Mouse (Mus musculus) CH12.LX (cell line): ENCODE data around the gene Ggt7. TPM values are rescaled to one million over a fixed set of nuclear protein-coding genes. Genes with fewer than 3 reads are reported as not detected.

Experiments used
- DNase-seq: peaks from one replicate; pipeline ENCODE4 v3.0.0-alpha.2; 2013; ENCODE audit errors: extremely low read depth
- H3K27ac ChIP-seq: 2 replicates; pipeline ENCODE4 v1.5.1; 2012; ENCODE audit warnings: low read depth, mild to moderate bottlenecking, control low read depth, moderate library complexity; ENCODE audit not compliant: insufficient read depth
- H3K27me3 ChIP-seq: replicated peaks from 2 replicates; pipeline ENCODE3; 2012; ENCODE audit warnings: inconsistent platforms
- H3K36me3 ChIP-seq, 2 experiments: replicated peaks in 1 of 2; 2 replicates each; pipeline versions ENCODE3 to v1.6.1; 2012; ENCODE audit warnings: inconsistent platforms in 1 of 2, low read length in 1 of 2, mild to moderate bottlenecking in 1 of 2, mixed read lengths in 1 of 2, moderate library complexity in 1 of 2; ENCODE audit not compliant: control insufficient read depth in 1 of 2, insufficient read depth in 1 of 2
- H3K4me1 ChIP-seq, 2 experiments: 2 replicates each; pipeline ENCODE4 v1.6.1; 2012; ENCODE audit warnings: inconsistent platforms in 1 of 2, moderate library complexity in 1 of 2; ENCODE audit not compliant: insufficient read depth in 2 of 2, control insufficient read depth in 1 of 2
- H3K4me2 ChIP-seq: 2 replicates; pipeline ENCODE4 v1.6.1; 2012; ENCODE audit warnings: low read depth, mild to moderate bottlenecking, control low read depth; ENCODE audit not compliant: poor library complexity, insufficient read depth, severe bottlenecking
- H3K4me3 ChIP-seq, 3 experiments: fragments of 150-350 bp in 1 of 3; sonication (generic) in 1 of 3; replicated peaks in 1 of 3; 2 replicates each; pipeline versions ENCODE3 to v1.5.1; 2011 to 2012; ENCODE audit warnings: low read depth in 2 of 3, low read length in 2 of 3, mild to moderate bottlenecking in 2 of 3, moderate library complexity in 2 of 3, control low read depth in 1 of 3, improper control_type of control experiment in 1 of 3, inconsistent platforms in 1 of 3, mixed read lengths in 1 of 3; ENCODE audit not compliant: poor library complexity in 1 of 3
- H3K79me2 ChIP-seq: replicated peaks from 2 replicates; pipeline ENCODE4 v1.6.1; 2012; ENCODE audit warnings: mild to moderate bottlenecking, moderate library complexity; ENCODE audit not compliant: control insufficient read depth, poor library complexity, insufficient read depth, severe bottlenecking; ENCODE audit errors: extremely low read depth
- H3K9ac ChIP-seq: 2 replicates; pipeline ENCODE4 v1.6.1; 2012; ENCODE audit warnings: low read depth, mild to moderate bottlenecking, control low read depth, moderate library complexity; ENCODE audit not compliant: insufficient read depth
- H3K9me3 ChIP-seq: replicated peaks from 2 replicates; pipeline ENCODE3; 2012; ENCODE audit warnings: low read length, inconsistent platforms, mixed read lengths
- KAT2A ChIP-seq: IDR thresholded peaks from 2 replicates; pipeline ENCODE4 v1.6.1; 2012; ENCODE audit warnings: low read length, improper control_type of control experiment, inconsistent platforms; ENCODE audit not compliant: insufficient replicate concordance
- MAX ChIP-seq: IDR thresholded peaks from 2 replicates; pipeline ENCODE4 v1.6.1; 2011; ENCODE audit warnings: low read length, improper control_type of control experiment
- MXI1 ChIP-seq: IDR thresholded peaks from 2 replicates; pipeline ENCODE4 v1.6.1; 2011; ENCODE audit warnings: mild to moderate bottlenecking, low read depth, low read length, improper control_type of control experiment
- MYC ChIP-seq: IDR thresholded peaks from 2 replicates; pipeline ENCODE4 v1.6.1; 2011; ENCODE audit warnings: low read depth, mild to moderate bottlenecking, improper control_type of control experiment, low read length
- USF1 ChIP-seq: IDR thresholded peaks from 2 replicates; pipeline ENCODE4 v1.6.1; 2014; ENCODE audit warnings: low read depth, mild to moderate bottlenecking, inconsistent platforms, low read length, improper control_type of control experiment
- ZKSCAN1 ChIP-seq: IDR thresholded peaks from 2 replicates; pipeline ENCODE4 v1.6.1; 2012; ENCODE audit warnings: low read depth, inconsistent platforms, low read length, improper control_type of control experiment, borderline replicate concordance
- dilution Hi-C: fragments of 300-500 bp; cut with MboI; formaldehyde crosslinking; loops from 2 replicates; pipeline ENCODE4 v1.14.3; 2020; ENCODE audit warnings: low sequenced_read_pairs; ENCODE audit not compliant: extremely low pct_unique_long_range_greater_than_20kb, extremely low pct_ligation_motif_present
- in situ Hi-C: fragments of 300-500 bp; cut with MboI; formaldehyde crosslinking; loops from 3 replicates; pipeline ENCODE4 v1.14.3; 2019; ENCODE audit warnings: low sequenced_read_pairs, low pct_ligation_motif_present, low pct_unique_long_range_greater_than_20kb, mixed read lengths
- polyA plus RNA-seq: library from polyadenylated mRNA; unstranded; fragments of >175 nt; gene quantifications from 2 replicates; pipeline ENCODE4 v1.2.1, GENCODE M21; 2012; ENCODE audit warnings: low read depth; ENCODE audit not compliant: insufficient read length
- total RNA-seq, 2 experiments: library from RNA; depleted of rRNA; stranded (reverse); fragments of 300-350 nt in 1 of 2; fragments of >200 nt in 1 of 2; gene quantifications; 2 replicates each; pipeline ENCODE4 v1.2.3; 2012 to 2014

Gene Ggt7
- total and polyA plus RNA-seq, 3 experiments, result 1.7 to 16.5 (median 2.9) TPM

GRCm38 (mm10) chr2:155442916-155443315 lies 75.1 kb downstream of the Ggt7 start:
- Histone ChIP-seq H3K9ac (no peak overlapping the region), H3K27ac (no peak overlapping the region), H3K4me1 (peaks cover 0 to 5% of the 10 kb centered on the region in 2 experiments; a peak in 1 of 4 replicates), H3K27me3 (no peaks in the 10 kb centered on the region), H3K36me3 (peaks cover 2 to 16% of the 10 kb centered on the region in 2 experiments), H3K4me2 (no peak overlapping the region; the same call in 1 of the 2 replicates), H3K9me3 (no peaks in the 10 kb centered on the region), H3K4me3 (no peak overlapping the region), H3K79me2 (no peaks in the 10 kb centered on the region)
- no peak for TF ChIP-seq MYC
- no peak for TF ChIP-seq MAX
- no peak for TF ChIP-seq USF1
- TF ChIP-seq MXI1, result no peak
- no peak for TF ChIP-seq KAT2A
- no peak for TF ChIP-seq ZKSCAN1
- in situ Hi-C loops, result no loop called here
- no peak for DNase-seq
- dilution Hi-C loops, result no loop called here

Other genes starting within 250 kb of the Ggt7 start
- 3.2 and 4.2 TPM in 2 replicates for gene Map1lc3a, start 241.9 kb downstream of the Ggt7 start, total RNA-seq (2012; rRNA removed)
- 0.56 and 0.92 TPM in 2 replicates for gene Map1lc3a, start 241.9 kb downstream of the Ggt7 start, total RNA-seq (2014; rRNA removed)
- gene Map1lc3a, start 241.9 kb downstream of the Ggt7 start, polyA plus RNA-seq, result 0.23 and 0.40 TPM in 2 replicates
- 26.5 and 29.0 TPM in 2 replicates for gene Pigu, start 160.8 kb downstream of the Ggt7 start, total RNA-seq (2012; rRNA removed)
- 32.1 and 39.1 TPM in 2 replicates for gene Pigu, start 160.8 kb downstream of the Ggt7 start, total RNA-seq (2014; rRNA removed)
- 52.6 and 57.3 TPM in 2 replicates for gene Pigu, start 160.8 kb downstream of the Ggt7 start, polyA plus RNA-seq
- gene Trp53inp2, start 137.2 kb downstream of the Ggt7 start, total RNA-seq (2012; rRNA removed), result 2.9 and 3.9 TPM in 2 replicates
- gene Trp53inp2, start 137.2 kb downstream of the Ggt7 start, total RNA-seq (2014; rRNA removed), result 1.9 and 2.4 TPM in 2 replicates
- gene Trp53inp2, start 137.2 kb downstream of the Ggt7 start, polyA plus RNA-seq, result 6.4 and 6.9 TPM in 2 replicates
- gene Ncoa6, start 44.3 kb downstream of the Ggt7 start, total RNA-seq (2012; rRNA removed), result 5.9 and 6.2 TPM in 2 replicates
- gene Ncoa6, start 44.3 kb downstream of the Ggt7 start, total RNA-seq (2014; rRNA removed), result 5.2 and 5.4 TPM in 2 replicates
- gene Ncoa6, start 44.3 kb downstream of the Ggt7 start, polyA plus RNA-seq, result 17.0 and 20.6 TPM in 2 replicates
- 5.6 and 10.0 TPM in 2 replicates for gene Acss2, start 289 bp downstream of the Ggt7 start, total RNA-seq (2012; rRNA removed)
- gene Acss2, start 289 bp downstream of the Ggt7 start, total RNA-seq (2014; rRNA removed), result 8.6 and 11.0 TPM in 2 replicates
- gene Acss2, start 289 bp downstream of the Ggt7 start, polyA plus RNA-seq, result 3.0 and 3.4 TPM in 2 replicates
- gene Gss, start 74.6 kb upstream of the Ggt7 start, total RNA-seq (2012; rRNA removed), result 16.8 and 17.3 TPM in 2 replicates
- 20.1 and 21.9 TPM in 2 replicates for gene Gss, start 74.6 kb upstream of the Ggt7 start, total RNA-seq (2014; rRNA removed)
- gene Gss, start 74.6 kb upstream of the Ggt7 start, polyA plus RNA-seq, result 18.0 and 20.6 TPM in 2 replicates
- gene Myh7b, start 93.0 kb upstream of the Ggt7 start, total RNA-seq (2012; rRNA removed), result under 0.01 and 0.51 TPM in 2 replicates
- gene Myh7b, start 93.0 kb upstream of the Ggt7 start, total RNA-seq (2014; rRNA removed), result 0.43 TPM in 1 of 2 replicates, not detected in the other
- not detected in 2 replicates for gene Myh7b, start 93.0 kb upstream of the Ggt7 start, polyA plus RNA-seq
- 49.1 and 52.8 TPM in 2 replicates for gene Trpc4ap, start 174.1 kb upstream of the Ggt7 start, total RNA-seq (2012; rRNA removed)
- gene Trpc4ap, start 174.1 kb upstream of the Ggt7 start, total RNA-seq (2014; rRNA removed), result 53.7 and 55.8 TPM in 2 replicates
- 73.3 and 105 TPM in 2 replicates for gene Trpc4ap, start 174.1 kb upstream of the Ggt7 start, polyA plus RNA-seq
- 69.3 and 71.8 TPM in 2 replicates for gene Edem2, start 211.2 kb upstream of the Ggt7 start, total RNA-seq (2012; rRNA removed)
- 48.7 and 53.1 TPM in 2 replicates for gene Edem2, start 211.2 kb upstream of the Ggt7 start, total RNA-seq (2014; rRNA removed)
- 38.5 and 42.5 TPM in 2 replicates for gene Edem2, start 211.2 kb upstream of the Ggt7 start, polyA plus RNA-seq
- not detected in 2 replicates for gene Gm17581, start 217.6 kb upstream of the Ggt7 start, total RNA-seq (2012; rRNA removed)
- not detected in 2 replicates for gene Gm17581, start 217.6 kb upstream of the Ggt7 start, total RNA-seq (2014; rRNA removed)
- not detected in 2 replicates for gene Gm17581, start 217.6 kb upstream of the Ggt7 start, polyA plus RNA-seq
- gene Procr, start 232.9 kb upstream of the Ggt7 start, total RNA-seq (2012; rRNA removed), result 1.4 and 2.8 TPM in 2 replicates
- not detected in 2 replicates for gene Procr, start 232.9 kb upstream of the Ggt7 start, total RNA-seq (2014; rRNA removed)
- 0.14 and 0.20 TPM in 2 replicates for gene Procr, start 232.9 kb upstream of the Ggt7 start, polyA plus RNA-seq